Mouse (Mus musculus) left cerebral cortex, postnatal 25 days (tissue): ENCODE measurements around the gene Slc27a2. TPM values are rescaled to one million over a fixed set of nuclear protein-coding genes. Genes with fewer than 3 reads are reported as not detected.

Experiments used
- DNase-seq, 2 experiments: peaks; one replicate each; pipeline ENCODE4 v3.0.0; 2022; ENCODE audit warnings: low spot score in 2 of 2, mixed read lengths in 1 of 2
- intact Hi-C: fragments of 180-260 bp; cut with DNase I; formaldehyde crosslinking; loops from one replicate; pipeline ENCODE4 v1.15.1; 2025
- total RNA-seq, 2 experiments: library from RNA; stranded (reverse); gene quantifications; 2 replicates each; pipeline ENCODE4 v1.2.3; 2021

Gene Slc27a2
- total RNA-seq, 2 experiments from 2014 or later, result 6.0 to 6.2 TPM

DNA sequence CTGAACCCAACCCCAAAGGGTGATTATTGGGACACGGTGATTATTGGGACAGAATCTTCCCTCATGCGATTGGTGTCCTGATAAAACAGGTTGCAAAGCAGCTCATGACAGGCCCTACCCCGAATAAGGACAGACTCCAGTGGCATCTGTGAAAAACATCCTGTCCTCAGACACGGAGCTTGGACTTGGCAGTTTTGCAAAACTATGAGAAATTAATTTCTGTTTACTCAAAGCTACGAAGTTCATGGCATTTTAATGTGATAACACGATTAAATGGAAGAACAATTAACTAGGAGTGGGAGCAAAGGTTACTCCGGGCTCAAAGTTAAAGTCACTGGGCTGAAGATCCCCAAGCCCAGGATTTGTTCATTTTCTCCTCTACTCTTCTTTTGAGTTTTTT is 2.5 kb upstream of the Slc27a2 start:
- DNase-seq, result no peak

DNA sequence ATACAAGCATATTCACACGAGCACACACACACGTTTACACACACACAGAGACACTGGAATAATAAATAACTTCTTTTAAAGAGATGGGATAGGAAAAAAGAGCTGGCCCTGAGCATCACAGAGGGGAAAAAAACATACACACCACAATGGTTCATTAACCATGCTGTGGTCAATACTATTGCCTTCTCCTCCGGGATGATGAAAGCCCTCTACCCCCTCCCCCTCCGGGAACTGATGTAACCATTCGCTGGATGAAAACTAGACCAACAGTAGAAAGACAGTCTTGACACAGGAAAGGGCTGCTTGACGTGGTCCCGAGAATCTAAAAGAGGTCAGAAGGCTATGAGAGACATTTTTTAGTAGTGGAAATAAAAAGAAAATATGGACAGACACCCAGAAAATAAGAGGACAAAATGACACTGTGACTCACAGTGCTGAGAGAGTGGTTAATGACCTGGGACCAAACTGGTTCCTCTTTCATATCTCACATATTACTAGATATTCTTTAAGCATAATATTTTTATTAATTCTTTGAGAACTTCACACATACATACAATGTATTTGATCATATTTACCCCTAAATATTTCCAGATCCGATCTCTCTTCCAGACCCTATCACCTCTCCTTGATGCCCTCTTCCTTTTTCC is 840 bp upstream of the Slc27a2 start:
- DNase-seq, result no peak
- intact Hi-C loops, result no loop called here

More for the DNA sequence above, 2.5 kb upstream of the Slc27a2 start:
- intact Hi-C loops, result no loop called here

DNA sequence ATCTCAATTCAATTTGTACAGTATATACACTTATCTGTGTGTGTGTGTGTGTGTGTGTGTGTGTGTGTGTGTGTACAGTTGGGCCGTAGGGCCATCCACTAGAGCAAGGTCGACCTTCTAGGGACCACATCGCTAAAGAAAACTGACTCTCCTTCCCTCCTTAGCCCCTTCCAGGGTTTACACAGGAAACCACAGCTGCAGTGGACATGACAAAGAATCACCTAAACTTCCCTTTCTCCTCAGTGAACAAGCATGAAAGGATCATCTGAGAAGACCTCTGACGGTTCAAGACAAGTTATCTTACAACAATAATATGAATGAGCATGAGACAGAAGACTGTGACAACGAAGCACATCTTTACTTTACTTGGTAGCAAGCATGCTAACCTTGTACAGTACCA is 311 bp upstream of the Slc27a2 start:
- no peak for DNase-seq
- intact Hi-C loops, result no loop called here

DNA sequence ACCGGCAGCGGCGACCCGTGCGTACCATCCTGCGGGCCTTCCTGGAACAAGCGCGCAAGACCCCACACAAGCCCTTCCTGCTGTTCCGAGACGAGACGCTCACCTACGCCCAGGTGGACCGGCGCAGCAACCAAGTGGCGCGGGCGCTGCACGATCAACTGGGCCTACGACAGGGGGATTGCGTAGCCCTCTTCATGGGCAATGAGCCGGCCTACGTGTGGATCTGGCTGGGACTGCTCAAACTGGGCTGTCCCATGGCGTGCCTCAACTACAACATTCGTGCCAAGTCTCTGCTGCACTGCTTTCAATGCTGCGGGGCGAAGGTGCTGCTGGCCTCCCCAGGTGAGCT is 1.1 kb downstream of the Slc27a2 start:
- intact Hi-C loops, result no loop called here
- DNase-seq, result peak in 1 of 2 experiments; percentile 7

DNA sequence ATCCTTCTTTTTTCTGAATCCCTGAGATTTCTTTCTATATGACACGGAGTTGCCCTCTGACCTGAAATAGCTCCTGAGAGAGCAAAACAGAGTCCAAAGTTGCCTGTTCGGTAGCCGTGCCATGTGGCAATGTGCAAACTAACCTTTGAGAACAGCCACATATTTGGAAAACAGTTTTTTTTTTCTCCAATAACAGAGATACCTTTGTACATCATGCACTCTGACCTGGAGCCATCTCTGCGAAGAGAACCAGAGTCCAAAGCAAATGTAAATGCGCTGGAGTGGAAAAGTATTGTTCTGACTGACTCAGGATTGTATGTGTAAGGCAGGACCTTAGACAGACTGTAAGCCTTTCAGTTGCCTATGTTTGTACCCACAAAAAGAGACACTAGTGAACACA is 3.3 kb downstream of the Slc27a2 start:
- intact Hi-C loops, result no loop called here
- DNase-seq, result no peak

DNA sequence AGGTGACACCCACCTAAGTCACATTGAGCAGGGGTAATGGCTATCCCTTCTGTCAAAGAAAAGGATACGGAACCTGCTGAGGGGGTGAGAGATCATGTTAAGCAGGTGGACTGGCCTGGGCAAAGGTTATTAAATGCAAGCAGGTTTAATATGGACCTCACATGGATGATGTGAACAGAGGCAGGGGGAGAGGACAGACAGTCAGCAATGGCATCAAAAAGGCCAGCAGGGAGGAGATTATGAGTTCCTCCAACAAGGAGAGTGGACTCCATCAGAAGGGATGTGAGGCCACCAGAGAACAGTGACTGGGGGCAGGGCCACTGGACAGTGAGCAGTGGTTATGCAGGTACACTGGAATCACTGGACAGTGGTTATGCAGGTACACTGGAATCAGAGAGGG is 7.9 kb downstream of the Slc27a2 start:
- DNase-seq, result no peak
- intact Hi-C loops, result no loop called here

DNA sequence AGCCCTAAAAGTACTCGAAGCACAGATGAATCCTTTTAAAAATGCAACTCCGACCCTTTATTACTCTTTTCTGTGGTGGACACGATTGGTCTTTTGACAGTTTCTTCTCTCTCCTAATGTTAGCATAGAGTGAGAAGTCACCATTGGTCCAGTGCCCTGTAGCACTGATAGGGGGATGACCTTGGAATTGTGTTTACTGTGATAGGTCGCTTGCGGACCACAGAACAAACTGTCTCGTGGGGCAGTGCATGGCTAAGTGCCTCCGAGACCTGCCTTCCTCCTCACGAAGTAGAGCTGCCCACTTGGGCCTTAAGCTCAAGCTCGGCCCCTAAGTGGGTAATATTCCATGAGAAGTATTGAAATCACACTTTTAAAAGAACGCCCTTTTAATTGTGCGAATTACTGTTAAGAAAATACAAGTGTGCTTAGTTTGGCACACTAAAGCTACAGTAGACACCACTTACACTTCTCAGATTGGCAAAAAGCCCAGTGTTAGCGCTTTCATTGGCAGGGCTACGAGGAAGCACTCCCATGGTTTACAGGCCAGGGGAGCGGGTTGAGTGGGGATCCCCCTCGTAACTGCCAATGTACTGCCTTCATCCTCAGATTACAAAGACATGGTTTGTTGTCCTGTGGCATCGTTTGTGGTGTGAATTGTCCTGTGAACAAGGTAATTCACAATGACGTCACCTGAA is 11.4 kb downstream of the Slc27a2 start:
- intact Hi-C loops, result no loop called here
- no peak for DNase-seq

DNA sequence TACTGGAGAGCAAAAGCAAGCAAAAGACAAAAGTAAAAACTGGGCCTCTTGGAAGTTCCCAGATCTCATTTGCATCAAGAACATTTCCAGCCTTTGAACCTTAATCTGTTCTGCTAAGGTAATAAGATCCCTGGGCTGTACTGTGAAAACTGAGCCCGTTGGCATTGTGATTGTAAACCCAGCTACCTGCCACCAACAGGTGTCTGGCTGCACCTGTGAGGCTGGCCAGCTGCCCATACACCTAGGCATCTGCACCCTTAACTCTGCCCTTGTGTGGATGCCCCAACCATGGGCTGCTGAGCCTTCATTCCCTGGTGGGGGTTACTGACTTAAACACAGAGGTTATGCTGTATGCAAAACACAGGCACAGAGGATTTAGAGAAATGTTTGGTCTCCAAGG is 20.0 kb downstream of the Slc27a2 start:
- intact Hi-C loops, result no loop called here
- DNase-seq, result no peak

DNA sequence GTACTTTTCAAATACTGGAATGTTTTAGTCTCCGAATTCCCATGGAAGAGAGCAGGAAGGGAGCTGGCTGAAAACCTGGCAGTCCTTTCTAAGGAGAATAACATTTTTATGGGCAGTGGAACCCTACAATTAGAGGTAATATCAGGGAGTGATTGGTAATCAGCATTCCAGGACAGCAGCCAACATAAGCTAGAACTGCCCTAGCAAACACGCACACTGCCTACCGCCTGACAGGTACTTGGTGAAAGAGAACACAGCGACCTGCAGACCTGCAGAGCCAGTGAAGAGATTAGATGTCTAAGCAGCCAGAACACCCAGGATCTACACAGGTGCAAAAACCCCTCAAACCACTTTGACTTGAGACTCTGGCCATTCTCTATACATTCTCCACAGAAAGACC is 20.5 kb downstream of the Slc27a2 start:
- intact Hi-C loops, result no loop called here

DNA sequence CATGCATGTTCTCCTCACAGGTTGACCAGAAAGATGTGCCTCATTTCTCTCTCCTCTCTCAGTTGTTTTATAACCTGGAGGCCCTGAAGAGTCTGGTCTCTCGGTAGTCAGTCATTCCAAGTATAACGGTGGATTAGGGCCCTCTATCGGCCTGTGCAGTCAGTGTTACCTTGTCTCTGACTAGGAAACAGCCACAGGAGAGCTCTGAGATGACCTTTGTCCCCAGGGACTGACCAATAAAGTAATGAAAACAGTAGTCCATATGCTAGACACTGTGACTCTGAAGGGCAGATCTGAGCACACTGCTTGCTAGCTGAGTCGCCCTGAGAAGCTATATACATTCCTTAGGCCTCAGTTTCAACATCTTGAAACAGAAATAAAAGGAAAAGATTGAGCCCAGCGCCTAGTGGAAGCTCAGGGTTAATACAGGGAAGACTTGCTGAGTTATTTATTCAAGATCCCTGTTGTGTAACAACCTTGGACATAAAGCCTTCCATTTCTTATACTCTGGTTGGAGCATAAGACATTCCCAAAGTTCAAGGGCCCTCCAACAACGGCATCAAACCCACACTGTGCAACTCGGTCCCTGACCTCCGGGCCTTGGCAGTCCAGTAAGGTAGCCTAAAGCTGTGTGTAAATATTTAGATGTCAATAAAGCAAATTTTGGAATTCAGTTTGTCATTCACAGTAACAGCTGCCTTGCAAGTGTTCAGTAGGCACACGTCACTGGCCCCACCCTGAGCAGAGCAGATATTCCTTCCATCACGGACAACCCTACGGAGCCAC is 23.4 kb downstream of the Slc27a2 start:
- no peak for DNase-seq

More for the DNA sequence above, 20.5 kb downstream of the Slc27a2 start:
- no peak for DNase-seq

DNA sequence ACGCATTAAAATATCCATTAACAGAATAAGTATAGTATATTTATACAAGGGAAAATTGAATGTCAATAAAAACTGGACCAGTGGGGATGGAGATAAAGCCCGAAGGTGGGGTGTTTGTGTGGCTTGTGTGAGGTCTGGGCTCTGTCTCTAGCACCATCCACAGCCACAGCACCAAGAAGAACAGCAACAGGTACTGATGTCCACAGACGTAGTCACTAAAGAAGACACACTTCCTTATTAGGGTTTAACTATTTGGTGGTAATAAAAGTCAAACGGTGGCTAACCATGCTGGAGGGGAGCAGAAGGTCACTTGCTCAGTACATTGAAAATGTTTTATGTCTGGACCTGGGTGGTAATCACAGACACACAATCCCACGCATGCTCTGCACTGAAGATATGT is 25.2 kb downstream of the Slc27a2 start:
- intact Hi-C loops, result no loop called here
- DNase-seq, result no peak

More for the DNA sequence above, 23.4 kb downstream of the Slc27a2 start:
- intact Hi-C loops, result no loop called here

DNA sequence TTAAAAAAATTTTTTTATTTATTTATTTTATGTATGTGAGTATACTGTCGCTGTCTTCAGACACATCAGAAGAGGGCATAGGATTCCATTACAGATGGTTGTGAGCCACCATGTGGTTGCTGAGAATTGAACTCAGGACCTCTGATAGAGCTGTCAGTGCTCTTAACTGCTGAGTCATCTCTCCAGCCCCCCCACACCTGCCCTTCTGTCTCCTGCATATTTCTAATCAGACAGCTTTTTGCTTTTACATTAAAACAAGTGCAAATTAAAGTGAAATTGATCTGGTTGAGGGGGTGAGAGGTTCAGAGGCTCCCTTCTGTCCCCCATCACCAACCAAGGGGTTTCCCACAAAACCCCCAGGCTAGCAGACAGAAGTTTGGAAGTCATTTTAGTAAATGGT is 27.1 kb downstream of the Slc27a2 start:
- no peak for DNase-seq
- intact Hi-C loops, result no loop called here

DNA sequence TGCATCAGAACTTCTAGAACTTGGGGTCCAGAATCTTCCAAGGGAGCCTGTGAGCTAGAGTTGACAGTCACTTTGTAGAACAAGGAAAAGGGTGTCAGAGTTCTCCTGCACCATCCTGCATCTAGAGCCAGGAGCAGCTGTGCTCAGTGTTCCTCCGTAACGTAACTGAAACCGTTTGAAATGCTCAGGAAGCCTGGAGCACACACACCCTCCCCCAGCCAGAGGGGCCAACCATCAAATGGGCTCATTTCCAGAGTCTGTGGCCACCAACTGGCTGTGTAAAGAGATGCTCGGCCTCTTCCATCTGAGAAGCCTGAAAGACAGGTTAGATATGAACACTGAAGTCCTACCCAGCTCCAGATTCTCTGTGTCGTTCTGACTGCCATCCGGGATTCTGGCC is 31.8 kb downstream of the Slc27a2 start:
- intact Hi-C loops, result no loop called here
- no peak for DNase-seq

DNA sequence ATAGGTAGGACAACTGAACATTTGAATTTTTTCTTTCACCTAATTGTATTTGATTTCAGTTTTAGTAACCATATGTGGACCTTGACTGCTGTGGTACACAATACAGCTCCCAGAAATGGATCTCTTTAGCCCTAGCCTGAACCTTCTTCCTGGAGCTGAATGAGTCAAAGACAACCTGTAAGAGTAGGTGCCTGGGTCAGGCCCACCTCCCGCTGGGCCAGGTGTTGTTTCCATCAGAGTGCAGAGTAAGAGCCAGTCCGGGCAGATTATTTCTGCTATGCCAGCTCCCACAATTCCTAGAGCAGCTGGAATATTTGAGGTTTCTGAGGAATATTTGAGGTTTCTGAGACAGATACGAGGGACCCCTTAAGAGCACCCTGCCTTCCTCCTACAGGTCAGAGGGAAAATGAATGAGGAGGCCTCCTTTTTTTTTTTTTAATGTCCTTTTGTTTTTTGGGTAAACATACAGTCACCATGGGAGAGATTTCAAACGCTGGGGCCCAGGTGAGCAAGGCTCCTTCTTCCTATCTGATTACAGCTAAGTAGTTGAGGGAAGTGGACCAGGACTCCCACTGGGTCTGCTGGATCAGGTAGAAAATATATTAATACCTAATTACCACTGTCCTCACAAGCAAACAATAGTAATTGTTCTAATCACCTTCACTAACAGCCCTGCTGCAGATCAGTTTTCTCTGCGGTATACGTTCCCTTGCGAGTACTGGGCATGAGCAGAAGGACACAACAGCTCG is 32.6 kb downstream of the Slc27a2 start:
- no peak for DNase-seq
- intact Hi-C loops, result no loop called here

DNA sequence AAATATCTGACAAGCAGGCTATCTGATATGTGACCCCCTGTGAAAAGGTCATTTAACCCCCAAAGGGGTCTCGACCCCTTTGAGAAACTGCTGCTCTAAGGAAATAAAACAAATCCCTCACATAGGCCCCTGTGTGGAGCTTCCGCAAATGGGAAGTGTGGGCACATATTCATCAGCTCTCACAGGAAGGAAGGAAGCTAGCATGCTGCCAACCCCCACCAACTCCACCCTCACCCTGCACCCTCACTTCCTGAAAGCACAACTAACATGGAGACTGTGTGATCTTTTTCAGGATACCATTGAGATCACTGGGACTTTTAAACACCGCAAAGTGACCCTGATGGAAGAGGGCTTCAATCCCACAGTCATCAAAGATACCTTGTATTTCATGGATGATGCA is 35.3 kb downstream of the Slc27a2 start:
- intact Hi-C loops, result no loop called here
- no peak for DNase-seq

DNA sequence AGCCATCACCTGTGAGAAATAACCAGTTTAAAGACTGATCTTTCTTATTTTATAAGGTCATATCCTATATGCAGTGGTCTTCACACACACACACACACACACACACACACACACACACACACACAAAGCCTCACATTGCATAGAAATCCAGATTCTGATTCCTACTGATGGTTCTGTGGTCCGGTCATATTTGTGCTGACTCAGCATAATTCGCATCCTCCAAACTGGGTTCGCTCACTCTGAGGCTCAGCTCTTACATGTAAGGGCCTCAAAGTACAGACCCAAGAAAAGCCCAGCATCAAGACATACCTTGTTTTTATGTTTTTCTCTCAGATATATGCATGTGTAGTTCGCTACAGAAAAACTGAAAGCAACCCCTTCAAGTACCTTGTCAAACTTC is 39.1 kb downstream of the Slc27a2 start:
- intact Hi-C loops, result loop anchor here (10.0 kb wide), 1 partner anchor 413 kb away; the partner anchor contains the start of gene Ap4e1
- no peak for DNase-seq

DNA sequence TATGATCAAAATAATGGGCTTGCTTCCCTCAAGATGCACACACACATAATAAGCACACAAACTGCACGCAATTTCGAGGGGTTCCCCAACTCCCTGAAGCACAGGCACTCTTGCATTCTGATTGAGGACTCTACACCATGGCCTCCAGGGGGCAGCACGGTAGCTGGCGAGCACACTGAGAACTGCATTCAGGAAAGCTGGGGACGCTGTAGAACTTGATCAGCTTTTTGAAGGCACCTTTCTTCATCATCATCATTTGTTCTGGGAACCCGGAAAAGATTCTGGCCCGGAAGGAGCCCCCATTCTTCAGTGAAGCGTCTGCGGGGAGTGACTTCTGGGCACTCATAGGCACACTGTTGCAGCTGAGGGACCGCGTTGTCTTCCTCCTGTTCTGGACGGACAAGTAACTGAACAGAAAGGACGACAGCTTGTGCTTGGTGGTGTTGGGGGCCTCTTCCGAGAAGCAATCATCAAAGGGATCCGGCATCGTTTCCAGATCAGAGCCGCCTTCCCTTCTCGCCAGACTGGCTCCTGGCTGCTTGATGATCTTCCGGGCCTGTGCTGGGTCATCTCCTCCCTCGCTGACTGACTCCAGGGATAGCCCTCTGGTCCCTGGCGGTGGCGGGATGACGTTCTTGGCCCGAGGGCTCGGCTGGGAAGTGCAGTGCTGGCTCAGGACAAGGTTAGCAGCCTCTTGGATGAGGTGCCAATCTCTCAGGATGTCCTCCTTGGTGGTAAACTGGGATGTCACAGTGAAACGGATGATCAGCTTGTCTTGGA is 41.8 kb downstream of the Slc27a2 start:
- intact Hi-C loops, result loop anchor here (10.0 kb wide), 1 partner anchor 411 kb away; the partner anchor contains the start of gene Ap4e1
- peak; percentile 41 to 51 for DNase-seq

DNA sequence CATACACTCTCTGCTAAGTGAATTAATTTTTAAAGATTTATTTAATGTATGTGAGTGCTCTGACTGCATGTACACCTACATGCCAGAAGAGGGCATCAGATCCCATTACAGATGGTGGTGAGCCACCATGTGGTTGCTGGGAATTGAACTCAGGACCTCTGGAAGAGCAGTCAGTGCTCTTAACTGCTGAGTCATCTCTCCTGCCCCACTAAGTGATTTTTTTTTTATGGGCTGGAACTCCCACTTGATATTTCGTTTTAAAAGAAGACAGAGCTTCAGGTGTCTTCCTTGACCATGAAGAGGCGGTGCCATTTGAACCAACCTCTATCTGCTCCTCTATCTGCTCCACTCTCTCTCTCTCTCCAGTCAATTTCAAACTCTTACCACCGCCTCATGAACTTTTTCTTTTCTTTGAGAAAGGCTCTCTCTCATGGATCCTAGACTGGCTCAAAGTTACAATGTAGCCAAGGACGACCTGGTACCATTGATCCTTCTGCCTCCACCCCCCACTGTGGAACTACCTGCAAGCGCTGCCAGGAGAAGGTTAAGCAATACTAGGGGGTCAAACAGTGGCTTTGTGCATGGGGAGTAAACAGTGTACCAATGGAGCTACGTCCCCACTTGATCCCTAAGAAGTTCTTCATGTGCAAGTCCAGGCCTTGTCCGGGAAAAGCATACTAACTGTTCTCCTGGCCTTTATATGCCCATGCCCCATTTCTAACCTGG is 44.3 kb downstream of the Slc27a2 start:
- intact Hi-C loops, result loop anchor here (10.0 kb wide), 1 partner anchor 408 kb away; the partner anchor contains the start of gene Ap4e1
- no peak for DNase-seq
